Mouse (Mus musculus) kidney, adult 8-10 months (tissue): ENCODE results near the gene Brdt.
A peak's percentile ranks its signal among the peaks of the same experiment; 100 is the strongest.

Experiments used
- DNase-seq, 2 experiments: peaks; one replicate each; pipeline ENCODE4 v3.0.0; 2022

Brdt gene

DNA sequence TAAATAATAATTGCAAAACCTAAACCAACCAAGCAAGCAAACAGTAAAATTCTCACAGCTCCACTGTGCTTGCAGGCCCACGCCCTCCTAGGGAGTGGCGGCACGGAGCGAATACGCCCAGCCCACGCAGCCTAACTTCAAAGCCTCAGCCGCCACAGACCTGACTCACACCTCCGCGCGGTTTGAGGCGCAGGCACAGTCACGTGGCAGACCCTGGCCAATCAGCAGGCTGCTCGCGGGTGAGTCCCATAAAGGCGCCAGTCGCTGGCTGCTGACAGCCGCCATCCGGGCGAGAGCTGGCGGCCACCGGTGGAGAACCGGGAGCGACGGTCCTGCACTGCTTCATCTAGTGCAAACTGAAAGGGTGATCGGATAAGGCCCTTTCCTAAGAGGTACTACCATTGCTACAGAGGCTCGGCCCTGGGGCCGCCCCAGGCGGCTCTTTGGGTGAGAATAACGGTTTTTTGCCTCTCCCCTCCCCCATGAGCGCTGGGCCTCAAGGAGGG, at the start of gene Brdt:
TSS of gene Brdt (plus strand) at position 244 of the 506 bp plus-strand sequence.
- DNase-seq = no peak

GRCm38 (mm10) chr5:107282561-107283307, 48.2 kb upstream of the Brdt start:
- no peak for DNase-seq

DNA sequence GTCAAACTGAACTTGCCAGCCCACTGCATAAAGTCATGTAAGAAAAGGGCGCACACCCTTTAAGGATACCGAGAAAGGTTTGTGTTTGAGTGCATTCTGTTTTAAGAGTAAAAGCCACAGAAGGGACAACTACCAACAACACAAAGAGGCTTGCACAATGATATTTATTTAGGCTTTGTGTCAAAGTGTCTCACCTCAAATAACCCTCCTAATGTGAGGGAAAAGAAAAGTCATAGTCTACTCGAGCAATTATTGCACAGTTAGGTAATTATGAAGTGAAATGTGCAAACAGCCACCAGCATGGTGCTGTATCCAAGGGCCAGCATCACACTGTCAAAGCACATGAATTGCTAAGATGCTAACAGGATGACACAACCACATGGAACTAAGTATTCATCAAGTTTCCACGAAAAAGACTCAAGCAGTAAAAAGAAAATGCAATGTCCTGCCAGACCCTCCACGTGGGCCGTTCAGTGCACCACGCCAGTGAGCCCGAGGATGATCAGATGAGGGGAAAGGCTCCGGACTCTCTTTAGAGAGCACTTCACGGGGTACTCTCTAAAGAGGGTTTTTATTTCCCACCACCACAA, 46.9 kb upstream of the Brdt start:
- DNase-seq = no peak

- no peak for DNase-seq
These were observed 45.4 kb upstream of the Brdt start for GRCm38 (mm10) chr5:107285563-107285962.

DNA sequence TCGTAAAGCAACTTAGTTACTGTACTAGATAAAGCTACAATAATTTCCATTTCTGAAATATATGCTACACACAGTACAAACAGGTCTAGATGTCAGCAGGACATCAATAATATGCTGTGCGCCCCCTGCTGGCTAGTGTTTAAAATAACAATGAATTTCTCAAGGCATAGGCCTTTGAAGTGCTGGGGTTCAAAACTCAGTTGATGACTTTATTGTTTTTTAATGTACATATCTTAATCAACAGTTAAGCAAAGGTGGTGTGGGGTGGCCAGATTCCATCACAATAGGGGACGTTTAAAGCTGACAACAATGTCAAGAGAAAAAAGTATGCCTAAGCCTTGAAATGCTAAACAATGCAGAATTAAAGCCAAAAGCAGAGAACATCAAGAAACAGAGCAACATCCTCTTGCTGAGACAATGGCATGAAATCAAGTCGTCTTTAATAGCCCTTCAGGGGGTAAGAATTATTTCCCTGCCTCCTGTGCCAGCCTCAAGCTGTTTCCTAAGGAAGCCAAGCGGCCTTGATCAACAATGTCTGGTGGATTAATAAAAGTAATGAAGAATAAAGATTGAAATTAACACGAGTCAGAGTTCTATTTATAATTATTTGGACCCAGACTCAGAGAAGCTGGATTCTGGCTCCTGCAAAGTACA, 43.6 kb upstream of the Brdt start:
- no peak for DNase-seq

- DNase-seq = no peak
These were observed 43.1 kb upstream of the Brdt start for GRCm38 (mm10) chr5:107287908-107288267.

- DNase-seq = peak in 1 of 2 experiments; percentile 34
These were observed 42.3 kb upstream of the Brdt start for GRCm38 (mm10) chr5:107288427-107289233.

DNA sequence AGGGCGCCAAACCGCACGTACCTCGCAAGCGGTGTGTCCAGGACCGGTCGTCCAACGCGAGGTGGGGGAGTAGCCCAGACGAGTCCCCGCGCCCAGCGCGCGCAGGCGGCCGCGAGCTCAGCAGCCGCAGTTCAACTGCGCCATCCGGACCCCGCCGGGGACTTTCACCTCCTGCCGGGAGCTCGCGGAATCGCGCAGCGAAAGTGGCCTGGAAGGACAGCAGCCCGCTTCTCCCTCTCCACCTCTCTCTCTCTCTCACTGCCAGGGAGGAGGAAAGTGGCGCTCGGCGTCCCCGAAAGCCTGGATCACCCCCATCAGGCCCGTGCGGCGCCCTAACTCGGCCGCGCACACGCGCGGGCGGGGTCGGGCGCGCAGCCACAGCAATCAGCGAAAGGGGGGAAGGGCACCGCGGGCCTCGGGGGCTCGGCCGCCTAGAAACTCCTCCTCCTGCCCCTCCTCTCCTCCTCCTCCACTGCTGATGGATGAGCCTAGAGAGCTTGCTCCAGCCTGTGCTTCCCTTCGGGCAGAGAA, 41.7 kb upstream of the Brdt start, which contains the start of gene Tgfbr3:
TSS of gene Tgfbr3 (minus strand) at position 396 of the 531 bp plus-strand sequence.
- peak; percentile 81 to 83 for DNase-seq

- no peak for DNase-seq
These were observed 41.0 kb upstream of the Brdt start for GRCm38 (mm10) chr5:107289986-107290385.

GRCm38 (mm10) chr5:107294041-107294440, 36.9 kb upstream of the Brdt start:
- DNase-seq = no peak

GRCm38 (mm10) chr5:107295061-107295816, 35.7 kb upstream of the Brdt start:
- DNase-seq = no peak

DNA sequence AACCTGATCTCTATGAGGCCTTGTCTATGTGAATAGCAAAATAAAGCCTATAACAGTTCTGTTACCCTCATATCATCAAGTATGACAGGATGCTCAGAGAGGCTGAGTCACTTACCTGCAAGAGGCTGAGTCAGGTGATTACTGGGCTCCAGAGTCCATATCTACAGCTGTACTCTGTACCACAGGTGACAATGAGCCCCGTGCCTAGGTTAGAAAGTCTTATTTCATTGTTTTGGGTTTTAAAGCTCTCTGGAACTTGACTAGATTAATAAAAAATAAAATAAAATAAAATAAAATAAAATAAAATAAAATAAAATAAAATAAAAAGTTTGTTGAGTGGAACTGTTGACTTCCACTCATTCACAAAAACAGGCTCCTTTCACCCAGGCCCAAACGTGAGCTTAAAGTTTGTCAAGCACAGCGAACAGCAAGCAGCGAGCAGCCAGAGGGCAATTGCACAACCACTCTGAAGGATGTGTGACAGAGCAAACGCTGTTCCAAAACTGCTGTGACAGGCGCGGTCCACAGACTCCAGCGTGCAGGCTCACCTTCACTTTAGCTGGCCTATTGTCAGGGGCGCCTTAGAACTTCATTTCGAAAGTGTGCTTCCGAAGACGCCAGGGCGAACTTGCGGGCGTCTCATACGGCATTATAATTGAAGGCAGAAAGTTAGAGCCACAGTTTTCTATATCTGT, 35.0 kb upstream of the Brdt start:
- DNase-seq = no peak

- peak; percentile 41 to 51 for DNase-seq
These were observed 34.2 kb upstream of the Brdt start for GRCm38 (mm10) chr5:107296512-107297322.

DNA sequence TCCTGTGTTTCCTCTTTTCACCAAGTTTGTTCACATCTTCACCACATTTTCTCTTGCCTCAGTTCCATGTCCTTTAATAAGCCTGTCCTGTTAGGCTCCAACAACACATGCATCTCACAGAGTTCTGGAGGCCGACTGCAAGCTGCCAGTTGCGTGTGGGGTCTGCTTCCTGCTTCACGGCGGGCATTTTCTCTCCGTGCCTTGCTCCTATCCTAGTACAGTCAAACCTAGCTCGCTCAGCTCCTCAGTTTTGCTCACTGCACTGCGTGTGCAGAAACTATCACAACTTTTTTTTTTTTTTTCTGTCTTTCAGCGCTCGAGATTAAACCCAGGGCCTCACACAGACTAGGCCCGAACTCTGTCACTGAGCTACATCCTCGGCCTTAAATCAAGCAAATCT, 32.1 kb upstream of the Brdt start:
- no peak for DNase-seq

- no peak for DNase-seq
These were observed 27.6 kb upstream of the Brdt start for GRCm38 (mm10) chr5:107303350-107303861.

GRCm38 (mm10) chr5:107304117-107304825, 26.7 kb upstream of the Brdt start:
- DNase-seq = no peak

- no peak for DNase-seq
These were observed 23.5 kb upstream of the Brdt start for GRCm38 (mm10) chr5:107307432-107307831.

DNA sequence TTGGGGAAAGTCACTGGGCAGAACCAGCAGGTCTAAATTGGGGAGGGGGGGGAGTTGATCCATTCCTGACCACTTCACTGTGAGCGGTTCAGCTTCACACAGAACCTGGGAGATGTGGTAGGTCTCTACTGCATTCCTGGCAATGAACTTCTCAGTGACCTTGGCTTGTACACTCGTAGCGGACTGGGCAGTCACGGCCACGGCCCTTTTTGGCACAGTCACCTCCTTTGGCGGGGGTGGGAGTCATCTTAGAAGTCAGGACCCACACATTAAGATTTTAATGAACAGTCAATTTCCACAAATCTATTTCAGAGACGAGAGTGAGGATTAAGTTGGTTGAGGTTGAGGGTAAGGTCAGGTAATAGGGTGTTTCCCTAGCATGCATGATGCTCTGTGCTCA, 13.8 kb upstream of the Brdt start:
- DNase-seq = no peak

GRCm38 (mm10) chr5:107320703-107321102, 10.3 kb upstream of the Brdt start:
- DNase-seq = peak; percentile 13 to 14
